Mouse (Mus musculus): ENCODE measurements around the gene Irgc1. TPM values are rescaled to one million over a fixed set of nuclear protein-coding genes. Genes with fewer than 3 reads are reported as not detected.
A peak's percentile ranks its signal among the peaks of the same experiment; 100 is the strongest.

Irgc1 gene
- polyA plus RNA-seq, 1 experiment from 2014 or later, result not detected

- H3K4me2 ChIP-seq (replicated peaks), result peak overlapping the region; percentile 91
- no peaks in the 10 kb centered on the region for H3K36me3 ChIP-seq
- no peaks in the 10 kb centered on the region for H3K27me3 ChIP-seq (replicated peaks)
- no peak; the same call in 1 of the 2 replicates for ATAC-seq (ENCODE audit: low FRiP score, low read depth)
- no peaks in the 10 kb centered on the region for H3K9me3 ChIP-seq
- H3K9ac ChIP-seq, result peak overlapping the region; percentile 96
- 12% methylated on average over 14 of the region's 14 CpGs for WGBS
- H3K4me1 ChIP-seq, result peaks cover 45% of the 10 kb centered on the region
- H3K27ac ChIP-seq, result no peak overlapping the region
- peak overlapping the region; percentile 83 for H3K4me3 ChIP-seq
Observed at GRCm38 (mm10) chr7:24480986-24481473, 28.9 kb upstream of the Irgc1 start.

GRCm38 (mm10) chr7:24480121-24480941 lies 28.2 kb upstream of the Irgc1 start:
- Histone ChIP-seq H3K27ac (no peak overlapping the region), H3K27me3 (replicated peaks) (no peaks in the 10 kb centered on the region), H3K4me1 (peaks cover 38% of the 10 kb centered on the region), H3K36me3 (no peaks in the 10 kb centered on the region), H3K4me3 (no peak overlapping the region), H3K9ac (no peak overlapping the region), H3K4me2 (replicated peaks) (peak overlapping the region; percentile 91), H3K9me3 (no peaks in the 10 kb centered on the region)
- WGBS, result 64% methylated on average over 18 of the region's 18 CpGs
- ATAC-seq (ENCODE audit: low FRiP score, low read depth), result no peak

- Histone ChIP-seq H3K36me3 (no peaks in the 10 kb centered on the region), H3K9me3 (no peaks in the 10 kb centered on the region), H3K27ac (no peak overlapping the region), H3K4me3 (no peak overlapping the region), H3K4me2 (replicated peaks) (peak overlapping the region; percentile 4; the same call in 1 of the 2 replicates), H3K4me1 (peaks cover 31% of the 10 kb centered on the region), H3K27me3 (replicated peaks) (no peaks in the 10 kb centered on the region), H3K9ac (no peak overlapping the region)
- WGBS, result 97% methylated on average over 2 of the region's 2 CpGs
- ATAC-seq (ENCODE audit: low FRiP score, low read depth), result no peak
Observed at GRCm38 (mm10) chr7:24479685-24480084, 27.6 kb upstream of the Irgc1 start.

DNA sequence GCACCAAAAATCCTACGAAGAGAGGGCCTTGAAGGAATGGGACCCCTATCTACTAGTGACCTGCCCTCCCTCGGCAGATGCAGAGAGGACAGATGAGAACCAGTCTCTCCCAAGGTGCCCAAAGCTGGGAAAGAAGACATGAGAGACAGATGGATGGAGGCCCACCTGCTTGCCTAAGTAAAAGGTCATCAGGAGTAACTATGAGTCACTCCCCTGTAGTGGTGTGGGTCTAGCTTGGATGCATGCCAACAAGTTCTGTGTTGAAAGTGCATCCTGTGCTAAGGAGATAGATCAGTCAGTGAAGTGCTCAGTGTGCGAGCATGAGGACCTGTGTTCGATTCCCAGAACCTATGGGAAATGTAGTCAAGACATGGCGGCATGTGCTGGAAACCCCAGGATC lies 26.8 kb upstream of the Irgc1 start:
- ATAC-seq (ENCODE audit: low FRiP score, low read depth), result no peak
- no peaks in the 10 kb centered on the region for H3K36me3 ChIP-seq
- no peak overlapping the region for H3K9ac ChIP-seq
- H3K4me3 ChIP-seq, result no peak overlapping the region
- 90% methylated on average over 5 of the region's 5 CpGs for WGBS
- no peaks in the 10 kb centered on the region for H3K9me3 ChIP-seq
- H3K27me3 ChIP-seq (replicated peaks), result no peaks in the 10 kb centered on the region
- H3K27ac ChIP-seq, result no peak overlapping the region
- no peak overlapping the region for H3K4me2 ChIP-seq (replicated peaks)
- H3K4me1 ChIP-seq, result peaks cover 24% of the 10 kb centered on the region

DNA sequence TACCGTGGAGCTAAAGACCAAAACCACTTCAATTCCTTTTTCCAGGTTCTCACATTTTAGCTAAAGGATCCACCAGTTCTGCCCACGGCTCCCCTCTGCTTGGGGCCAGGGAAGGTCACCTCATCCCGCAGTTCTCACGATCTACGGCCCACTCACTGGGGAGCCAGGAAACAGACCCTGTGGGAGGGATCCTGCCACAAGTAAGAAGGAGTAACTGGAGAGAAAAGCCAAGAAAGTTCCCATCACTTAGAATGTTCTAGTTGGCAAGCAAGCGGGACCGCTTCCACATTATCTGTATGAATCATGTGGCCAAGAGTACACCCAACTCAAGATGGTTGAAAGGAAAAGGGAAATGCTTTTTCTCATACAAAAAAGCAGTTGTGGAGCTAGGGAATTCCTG lies 24.8 kb upstream of the Irgc1 start:
- H3K4me2 ChIP-seq (replicated peaks), result no peak overlapping the region

GRCm38 (mm10) chr7:24476338-24476737 lies 24.2 kb upstream of the Irgc1 start:
- no peaks in the 10 kb centered on the region for H3K36me3 ChIP-seq

More for the DNA sequence above, 24.8 kb upstream of the Irgc1 start:
- no peak for ATAC-seq (ENCODE audit: low FRiP score, low read depth)
- H3K9me3 ChIP-seq, result no peaks in the 10 kb centered on the region
- H3K27me3 ChIP-seq (replicated peaks), result no peaks in the 10 kb centered on the region
- no peak overlapping the region for H3K4me3 ChIP-seq
- 82% methylated on average over 7 of the region's 7 CpGs for WGBS
- no peak overlapping the region for H3K9ac ChIP-seq
- no peaks in the 10 kb centered on the region for H3K36me3 ChIP-seq
- peaks cover 11% of the 10 kb centered on the region for H3K4me1 ChIP-seq
- no peak overlapping the region for H3K27ac ChIP-seq

GRCm38 (mm10) chr7:24474811-24475506 lies 22.9 kb upstream of the Irgc1 start:
- no peak overlapping the region for H3K27ac ChIP-seq
- H3K4me2 ChIP-seq (replicated peaks), result no peak overlapping the region
- WGBS, result 38% methylated on average over 21 of the region's 21 CpGs
- H3K36me3 ChIP-seq, result no peaks in the 10 kb centered on the region
- H3K9ac ChIP-seq, result no peak overlapping the region
- peaks cover 3% of the 10 kb centered on the region; the same call in 1 of the 2 replicates for H3K4me1 ChIP-seq
- no peaks in the 10 kb centered on the region for H3K9me3 ChIP-seq
- ATAC-seq (ENCODE audit: low FRiP score, low read depth), result no peak
- no peak overlapping the region for H3K4me3 ChIP-seq
- H3K27me3 ChIP-seq (replicated peaks), result no peaks in the 10 kb centered on the region

More at GRCm38 (mm10) chr7:24476338-24476737, 24.2 kb upstream of the Irgc1 start:
- Histone ChIP-seq H3K27ac (no peak overlapping the region), H3K4me2 (replicated peaks) (no peak overlapping the region), H3K27me3 (replicated peaks) (no peaks in the 10 kb centered on the region), H3K9ac (no peak overlapping the region), H3K4me1 (peaks cover 9% of the 10 kb centered on the region), H3K4me3 (no peak overlapping the region), H3K9me3 (no peaks in the 10 kb centered on the region)
- 79% methylated on average over 8 of the region's 8 CpGs for WGBS
- no peak for ATAC-seq (ENCODE audit: low FRiP score, low read depth)

- no peak overlapping the region for H3K9ac ChIP-seq
- no peak overlapping the region for H3K4me3 ChIP-seq
- H3K4me1 ChIP-seq, result no peaks in the 10 kb centered on the region
- peak; percentile 34; the same call in 1 of the 2 replicates for ATAC-seq (ENCODE audit: low FRiP score, low read depth)
- H3K36me3 ChIP-seq, result no peaks in the 10 kb centered on the region
- H3K9me3 ChIP-seq, result 0 out of 2 replicates have a peak, but pooled peaks cover 2% of the 10 kb centered on the region
- H3K27me3 ChIP-seq (replicated peaks), result no peaks in the 10 kb centered on the region
- WGBS, result 46% methylated on average over 10 of the region's 10 CpGs
- no peak overlapping the region for H3K4me2 ChIP-seq (replicated peaks)
- H3K27ac ChIP-seq, result no peak overlapping the region
Observed at GRCm38 (mm10) chr7:24473913-24474529, 21.9 kb upstream of the Irgc1 start.

- Histone ChIP-seq H3K27ac (no peak overlapping the region), H3K4me1 (no peaks in the 10 kb centered on the region), H3K4me3 (no peak overlapping the region), H3K9ac (no peak overlapping the region), H3K36me3 (no peaks in the 10 kb centered on the region), H3K9me3 (0 out of 2 replicates have a peak, but pooled peaks cover 3% of the 10 kb centered on the region), H3K27me3 (replicated peaks) (no peaks in the 10 kb centered on the region), H3K4me2 (replicated peaks) (no peak overlapping the region)
- no peak for ATAC-seq (ENCODE audit: low FRiP score, low read depth)
- whole genome bisulfite sequencing, result 79% methylated on average over 7 of the region's 7 CpGs
Observed at GRCm38 (mm10) chr7:24472937-24473336, 20.8 kb upstream of the Irgc1 start.

DNA sequence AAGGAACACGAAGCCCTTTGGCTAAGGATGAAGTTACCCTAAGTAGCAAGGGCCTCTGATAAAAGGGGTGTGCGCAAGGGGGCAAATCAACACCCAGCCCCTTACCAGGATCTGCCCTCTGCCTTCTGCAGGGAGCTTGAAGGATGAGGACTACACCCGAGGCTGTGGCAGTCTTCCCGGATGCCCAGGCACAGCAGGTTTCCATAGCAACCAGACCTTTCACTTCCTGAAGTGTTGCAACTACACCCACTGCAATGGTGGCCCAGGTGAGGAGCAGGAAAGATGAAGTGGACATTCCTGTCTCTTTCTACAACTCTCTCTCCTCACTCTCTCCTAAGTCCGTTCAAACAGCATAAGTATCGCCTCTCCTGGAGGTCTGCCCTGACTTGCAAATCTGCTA lies 20.3 kb upstream of the Irgc1 start:
- H3K4me1 ChIP-seq, result no peaks in the 10 kb centered on the region
- H3K9me3 ChIP-seq, result 0 out of 2 replicates have a peak, but pooled peaks cover 3% of the 10 kb centered on the region
- no peak overlapping the region for H3K4me3 ChIP-seq
- H3K27ac ChIP-seq, result no peak overlapping the region
- ATAC-seq (ENCODE audit: low FRiP score, low read depth), result no peak
- no peaks in the 10 kb centered on the region for H3K27me3 ChIP-seq (replicated peaks)
- WGBS, result 81% methylated on average over 6 of the region's 6 CpGs
- no peak overlapping the region for H3K4me2 ChIP-seq (replicated peaks)
- H3K9ac ChIP-seq, result no peak overlapping the region
- no peaks in the 10 kb centered on the region for H3K36me3 ChIP-seq

- no peak overlapping the region for H3K4me3 ChIP-seq
- H3K4me1 ChIP-seq, result no peaks in the 10 kb centered on the region
- 96% methylated on average over 7 of the region's 7 CpGs for WGBS
- H3K27me3 ChIP-seq (replicated peaks), result no peaks in the 10 kb centered on the region
- H3K36me3 ChIP-seq, result no peaks in the 10 kb centered on the region
- no peak overlapping the region for H3K9ac ChIP-seq
- ATAC-seq (ENCODE audit: low FRiP score, low read depth), result no peak
- 0 out of 2 replicates have a peak, but pooled peaks cover 3% of the 10 kb centered on the region for H3K9me3 ChIP-seq
- H3K4me2 ChIP-seq (replicated peaks), result no peak overlapping the region
- no peak overlapping the region for H3K27ac ChIP-seq
Observed at GRCm38 (mm10) chr7:24470356-24470755, 18.3 kb upstream of the Irgc1 start.

DNA sequence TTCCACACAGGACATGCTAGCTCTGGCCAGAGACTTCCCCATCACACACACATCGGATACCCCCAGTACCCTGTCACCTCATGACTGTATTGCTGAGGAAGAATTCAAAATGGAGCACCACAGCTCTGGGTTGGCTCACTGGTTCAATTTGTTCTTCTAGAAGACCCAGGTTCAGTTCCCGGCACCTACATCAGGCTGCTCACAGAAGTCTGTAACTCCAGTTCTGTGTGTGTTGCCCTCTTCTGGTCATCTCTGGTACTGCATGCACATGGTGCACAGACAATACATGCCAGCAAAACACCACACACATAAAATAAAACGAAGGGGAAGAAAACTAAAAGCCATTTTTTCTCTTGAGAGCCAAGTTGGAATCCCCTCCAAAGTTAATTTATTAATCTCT lies 17.0 kb upstream of the Irgc1 start:
- Histone ChIP-seq H3K4me1 (no peaks in the 10 kb centered on the region), H3K27ac (no peak overlapping the region), H3K9ac (no peak overlapping the region), H3K4me2 (replicated peaks) (no peak overlapping the region), H3K27me3 (replicated peaks) (no peaks in the 10 kb centered on the region), H3K4me3 (no peak overlapping the region), H3K9me3 (0 out of 2 replicates have a peak, but pooled peaks cover 3% of the 10 kb centered on the region), H3K36me3 (no peaks in the 10 kb centered on the region)
- WGBS, result 81% methylated on average over 3 of the region's 3 CpGs
- ATAC-seq (ENCODE audit: low FRiP score, low read depth), result no peak

Data from neural tube, embryonic 12.5 days (tissue).